Mouse (Mus musculus) intestine, embryonic 14.5 days (tissue): ENCODE data around the gene Gm3259. TPM values are rescaled to one million over a fixed set of nuclear protein-coding genes. Genes with fewer than 3 reads are reported as not detected.
"Not testable (repeated sequence)": the region's sequence is repeated elsewhere in the genome, so short reads cannot be mapped to it uniquely, and the experiment has no call there.

ENCODE experiments used
- ATAC-seq: fragments of 200-750 bp; cut with Nextera tagmentation; replicated peaks from 2 replicates; pipeline ENCODE4 v1.8.0; 2017; ENCODE audit warnings: low read depth, moderate number of reproducible peaks, moderate TSS enrichment, moderate library complexity; ENCODE audit not compliant: low FRiP score, low TSS enrichment
- DNase-seq: peaks from one replicate; pipeline ENCODE4 v3.0.0-alpha.2; 2018; ENCODE audit warnings: low spot score
- H3K27ac ChIP-seq: fragments of 300-500 bp; sonication (generic); 2 replicates; pipeline ENCODE4 v1.5.1; 2014; ENCODE audit warnings: low read depth, mild to moderate bottlenecking, control low read depth
- H3K27me3 ChIP-seq: fragments of 300-500 bp; sonication (generic); replicated peaks from 2 replicates; pipeline ENCODE4 v1.6.1; 2014; ENCODE audit warnings: low read length, control low read depth; ENCODE audit not compliant: control insufficient read depth, insufficient read depth
- H3K36me3 ChIP-seq: fragments of 300-500 bp; sonication (generic); 2 replicates; pipeline ENCODE4 v1.6.1; 2014; ENCODE audit warnings: low read length, control low read depth; ENCODE audit not compliant: control insufficient read depth, insufficient read depth
- H3K4me1 ChIP-seq: fragments of 300-500 bp; sonication (generic); replicated peaks from 2 replicates; pipeline ENCODE4 v1.6.1; 2014; ENCODE audit warnings: low read length, control low read depth, mixed read lengths; ENCODE audit not compliant: control insufficient read depth, insufficient read depth
- H3K4me2 ChIP-seq: fragments of 300-500 bp; sonication (generic); 2 replicates; pipeline ENCODE4 v1.6.1; 2014; ENCODE audit warnings: low read length
- H3K4me3 ChIP-seq: fragments of 300-500 bp; sonication (generic); 2 replicates; pipeline ENCODE4 v1.5.1; 2014; ENCODE audit warnings: low read depth, low read length, control low read depth, mixed read lengths
- H3K9ac ChIP-seq: fragments of 300-500 bp; sonication (generic); 2 replicates; pipeline ENCODE4 v1.6.1; 2014; ENCODE audit warnings: mild to moderate bottlenecking, low read length
- H3K9me3 ChIP-seq: fragments of 300-500 bp; sonication (generic); 2 replicates; pipeline ENCODE4 v1.6.1; 2016; ENCODE audit warnings: low read length, control low read depth; ENCODE audit not compliant: control insufficient read depth
- WGBS: fragments of 180-500 bp; shearing (Covaris S2); extraction: QIAGEN DNeasy Blood & Tissue Kit; methylation state at CpG from one replicate; pipeline ENCODE4 v1.1.7; 2014; 5-methylcytosine and 5-hydroxymethylcytosine counted together
- polyA plus RNA-seq: library from polyadenylated mRNA; unstranded; fragments of >200 nt; fragmentation: Nextera tagmentation; extraction: Ambion mirVana; gene quantifications from 2 replicates; pipeline ENCODE4 v1.2.1, GENCODE M21; 2014

The Gm3259 gene
- not detected in 2 replicates for polyA plus RNA-seq

- not testable (repeated sequence) for H3K27me3 ChIP-seq, H3K4me3 ChIP-seq, ATAC-seq, DNase-seq, H3K9ac ChIP-seq, H3K9me3 ChIP-seq, H3K4me1 ChIP-seq, H3K36me3 ChIP-seq, H3K4me2 ChIP-seq, H3K27ac ChIP-seq
- 69% methylated on average over 1 of the region's 2 CpGs for WGBS
Observed at GRCm38 (mm10) chr5:95305611-95306010, at the start of gene Gm3259. Gm3259 (plus strand) TSS chr5:95305911.

- not testable (repeated sequence) for H3K27me3 ChIP-seq, H3K4me1 ChIP-seq, H3K9me3 ChIP-seq, ATAC-seq, H3K27ac ChIP-seq, H3K36me3 ChIP-seq, H3K4me3 ChIP-seq, H3K4me2 ChIP-seq, DNase-seq, H3K9ac ChIP-seq
- no CpG with 5 or more reads among the region's 1 CpGs for WGBS
Observed at GRCm38 (mm10) chr5:95272668-95273067, 33.0 kb upstream of the Gm3259 start, which contains the start of gene Gm10424. Gm10424 (minus strand) TSS chr5:95272768.

Other genes with a start within 250 kb of the Gm3259 start
- not detected in 2 replicates for gene Gm7942, start 199.0 kb upstream of the Gm3259 start, polyA plus RNA-seq
- not detected in 2 replicates for gene Gm16513, start 123.3 kb upstream of the Gm3259 start, polyA plus RNA-seq
- not detected in 2 replicates for gene Gm10424, start 33.1 kb upstream of the Gm3259 start, polyA plus RNA-seq
- gene D5Ertd577e, start 150.9 kb downstream of the Gm3259 start, polyA plus RNA-seq, result not detected in 2 replicates
- gene Gm3286, start 204.8 kb downstream of the Gm3259 start, polyA plus RNA-seq, result not detected in 2 replicates